8 mouse cellular contexts compared by ENCODE assay signal in genomic region chr7:99215347-99215855, GRCm38 (mm10). TPM values are rescaled to one million over a fixed set of nuclear protein-coding genes. Genes with fewer than 3 reads are reported as not detected.
DNase-seq lines count a peak whose midpoint lies in the region; ATAC-seq and TF ChIP-seq lines count a peak whose summit lies in the region.
"Had no signal": no experiment of that assay in that cellular context is flagged by ENCODE, and none has a peak within 500 bp of the region (broad histone marks: within the 10 kb centered on the region; RNA-seq: fewer than 3 reads in every experiment).

No protein-coding gene starts in this region.

- peak; percentile 67 for DNase-seq in 3134 (ENCODE audit: extremely low read depth, insufficient read length, low spot score)
- DNase-seq in heart, adult 18-20 months: peak; percentile 47 to 65
- no peak for DNase-seq in kidney, postnatal 0 days (ENCODE audit: low spot score)
- DNase-seq in natural killer cell, adult 2 months (ENCODE audit: low spot score in 2 of 2): no peak
- DNase-seq in cerebellum, postnatal 10 days: no peak

- no peak overlapping the region for H3ac ChIP-seq in C2C12 (ENCODE audit: control insufficient read depth, insufficient read length, low read depth)

- no peaks in the 10 kb centered on the region for H3K79me2 ChIP-seq in C2C12 (ENCODE audit: control insufficient read depth, insufficient read depth)

- H3K79me3 ChIP-seq in C2C12 (ENCODE audit: low read depth): no peaks in the 10 kb centered on the region

- peak; percentile 62 for ATAC-seq in kidney, postnatal 0 days (replicated peaks; ENCODE audit: low FRiP score, low read depth)
- ATAC-seq in hindbrain, embryonic 12.5 days (ENCODE audit: low FRiP score): no peak

- no peak overlapping the region for H3K4me3 ChIP-seq in C2C12 (ENCODE audit: insufficient read depth, poor library complexity, severe bottlenecking)
- no peak overlapping the region for H3K4me3 ChIP-seq in kidney, postnatal 0 days (replicated peaks; ENCODE audit: low read depth, low read length)
- H3K4me3 ChIP-seq in hindbrain, embryonic 12.5 days: no peak overlapping the region

- no peaks in the 10 kb centered on the region for H3K27me3 ChIP-seq in C2C12 (ENCODE audit: control insufficient read depth, insufficient read depth, insufficient read length)
- H3K27me3 ChIP-seq in kidney, postnatal 0 days (ENCODE audit: insufficient read depth, low read length): no peaks in the 10 kb centered on the region
- no peaks in the 10 kb centered on the region for H3K27me3 ChIP-seq in hindbrain, embryonic 12.5 days

- no peaks in the 10 kb centered on the region for H3K9me3 ChIP-seq in kidney, postnatal 0 days (replicated peaks; ENCODE audit: low read length)
- H3K9me3 ChIP-seq in hindbrain, embryonic 12.5 days (replicated peaks): no peaks in the 10 kb centered on the region

- no peak overlapping the region for H3K4me2 ChIP-seq in kidney, postnatal 0 days (ENCODE audit: low read length)
- H3K4me2 ChIP-seq in hindbrain, embryonic 12.5 days (replicated peaks): no peak overlapping the region

- no peak overlapping the region for H3K27ac ChIP-seq in kidney, postnatal 0 days
- H3K27ac ChIP-seq in hindbrain, embryonic 12.5 days: no peak overlapping the region

- H3K9ac ChIP-seq in kidney, postnatal 0 days (ENCODE audit: low read depth, low read length): no peak overlapping the region
- H3K9ac ChIP-seq in hindbrain, embryonic 12.5 days: no peak overlapping the region

- 34% methylated on average over 8 of the region's 8 CpGs for WGBS in kidney, postnatal 0 days
- 52% methylated on average over 8 of the region's 8 CpGs for WGBS in hindbrain, embryonic 12.5 days

- no peaks in the 10 kb centered on the region for H3K4me1 ChIP-seq in kidney, postnatal 0 days (replicated peaks; ENCODE audit: insufficient read depth, low read length)
- H3K4me1 ChIP-seq in hindbrain, embryonic 12.5 days: no peaks in the 10 kb centered on the region

- no peaks in the 10 kb centered on the region for H3K36me3 ChIP-seq in C2C12 (ENCODE audit: control insufficient read depth, insufficient read depth)
- H3K36me3 ChIP-seq in kidney, postnatal 0 days (ENCODE audit: insufficient read depth, low read length): no peaks in the 10 kb centered on the region
- H3K36me3 ChIP-seq in hindbrain, embryonic 12.5 days: no peaks in the 10 kb centered on the region

- no peak for TF ChIP-seq CTCF in C2C12 (IDR thresholded peaks at IDR 0.05; ENCODE audit: control insufficient read depth, insufficient read depth, insufficient read length)
- no peak for TF ChIP-seq CTCF in kidney, postnatal 0 days (IDR thresholded peaks at IDR 0.05; ENCODE audit: low read depth)

TF ChIP-seq in C2C12, 6 proteins besides CTCF, POLR2A, EP300 and RAD21:
- TF ChIP-seq MYOD1 (IDR thresholded peaks at IDR 0.05; ENCODE audit: control insufficient read depth, insufficient read length, low read depth): peak; percentile 69
- TF ChIP-seq CEBPB (IDR thresholded peaks at IDR 0.05; ENCODE audit: low read depth): no peak
- TF ChIP-seq MAX (IDR thresholded peaks at IDR 0.05): no peak
- no peak for TF ChIP-seq USF1 (IDR thresholded peaks at IDR 0.05; ENCODE audit: low read depth)
- peak; percentile 74 for TF ChIP-seq FOSL1 (IDR thresholded peaks at IDR 0.05; ENCODE audit: insufficient read depth, low read length, poor library complexity, severe bottlenecking)

RNA-seq across cellular contexts. Expression of gene Mogat2, which starts 23.0 kb away (rescaled TPM):
- 0.77 TPM for polyA plus RNA-seq in C2C12 (2012; fragmentation: generic; extraction: Trizol)
- total RNA-seq in heart, adult 18-20 months (2021): not detected
- polyA plus RNA-seq in kidney, postnatal 0 days (2015; fragmentation: Nextera tagmentation; extraction: Ambion mirVana): 18.3 and 21.8 TPM in 2 replicates
- polyA plus RNA-seq in hindbrain, embryonic 12.5 days (2016; fragmentation: Nextera tagmentation; extraction: Ambion mirVana): 5.3 and 6.3 TPM in 2 replicates

RNA-seq across cellular contexts. Expression of gene Dgat2, which starts 32.9 kb away (rescaled TPM):
- polyA plus RNA-seq in C2C12 (2012; fragmentation: generic; extraction: Trizol): 3.0 TPM
- 100 to 1,000 TPM; 343 to 377 TPM for total RNA-seq in heart, adult 18-20 months (2021)
- 53.1 and 57.3 TPM in 2 replicates for polyA plus RNA-seq in kidney, postnatal 0 days (2015; fragmentation: Nextera tagmentation; extraction: Ambion mirVana)
- polyA plus RNA-seq in hindbrain, embryonic 12.5 days (2016; fragmentation: Nextera tagmentation; extraction: Ambion mirVana): 11.6 and 12.8 TPM in 2 replicates

RNA-seq across cellular contexts. Expression of gene Map6, which starts 51.8 kb away (rescaled TPM):
- 39.2 TPM for polyA plus RNA-seq in C2C12 (2012; fragmentation: generic; extraction: Trizol)
- total RNA-seq in heart, adult 18-20 months (2021): 1 to 10 TPM; 3.7 to 5.1 TPM
- 1.7 and 1.8 TPM in 2 replicates for polyA plus RNA-seq in kidney, postnatal 0 days (2015; fragmentation: Nextera tagmentation; extraction: Ambion mirVana)
- 103 and 105 TPM in 2 replicates for polyA plus RNA-seq in hindbrain, embryonic 12.5 days (2016; fragmentation: Nextera tagmentation; extraction: Ambion mirVana)
- total RNA-seq: granulocyte monocyte progenitor cell, adult 5-6 weeks had no signal

Comparison
In these comparisons a context has a peak if more than half of its experiments do, and no peak if none do; other contexts are left out.
1. DNase-seq: peak in 3134 (single experiment) and heart, adult 18-20 months (2 of 2); none in kidney, postnatal 0 days (single experiment), natural killer cell, adult 2 months (0 of 2) and cerebellum, postnatal 10 days (0 of 2).
2. RNA of gene Map6, which starts 51.8 kb away (polyA plus RNA-seq): 103 to 105 TPM in hindbrain, embryonic 12.5 days and 39.2 TPM in C2C12 (single experiment); 1.7 to 1.8 TPM in kidney, postnatal 0 days; every median in the first group is over 10 times any median in the second.